Mouse (Mus musculus): ENCODE results near the gene Actr2. TPM values are rescaled to one million over a fixed set of nuclear protein-coding genes. Genes with fewer than 3 reads are reported as not detected.
"Not testable (repeated sequence)": the region's sequence is repeated elsewhere in the genome, so short reads cannot be mapped to it uniquely, and the experiment has no call there.

Gene Actr2
- total RNA-seq, 2 experiments from 2014 or later = 68.7 to 72.4 TPM

DNA sequence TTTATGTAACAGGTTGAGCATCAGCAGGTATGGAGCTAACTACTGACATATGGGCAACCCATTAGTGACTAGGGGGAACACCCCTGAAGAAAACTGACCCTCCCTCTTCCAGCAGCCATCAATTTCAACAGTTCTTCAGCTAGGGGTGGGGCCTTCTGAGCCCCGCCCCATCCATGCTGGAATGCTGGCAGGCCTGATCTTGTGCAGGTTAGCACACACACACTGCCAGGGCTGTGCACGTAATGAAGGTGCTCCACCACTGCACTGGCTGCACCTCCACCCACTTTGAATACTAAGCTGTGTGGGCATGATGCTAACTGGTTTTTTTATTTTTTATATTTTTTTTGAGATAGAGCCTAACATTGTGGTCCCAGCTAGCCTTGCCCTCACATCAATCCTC is 55.3 kb downstream of the Actr2 start:
- ATAC-seq (replicated peaks; ENCODE audit: low FRiP score, poor library complexity, severe bottlenecking) = no peak

DNA sequence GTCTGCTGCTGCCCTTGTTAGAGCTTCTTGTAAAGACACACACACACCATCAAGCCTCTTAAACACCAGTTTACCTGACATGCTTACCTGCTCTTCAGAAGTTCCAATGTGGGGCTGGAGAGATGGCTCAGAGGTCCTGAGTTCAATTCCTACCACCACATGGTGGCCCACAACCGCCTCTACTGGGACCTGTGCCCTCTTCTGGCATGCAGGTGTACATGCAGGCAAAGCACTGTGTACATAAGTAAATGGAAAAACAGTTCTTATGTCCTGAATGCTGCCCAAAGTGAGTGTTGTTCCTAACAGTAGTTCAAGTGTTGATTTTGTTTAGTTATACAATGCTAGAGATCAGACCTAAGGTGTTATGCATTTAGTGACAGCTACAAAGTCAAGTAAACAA is 56.5 kb downstream of the Actr2 start:
- ATAC-seq (replicated peaks; ENCODE audit: low FRiP score, poor library complexity, severe bottlenecking) = no peak

DNA sequence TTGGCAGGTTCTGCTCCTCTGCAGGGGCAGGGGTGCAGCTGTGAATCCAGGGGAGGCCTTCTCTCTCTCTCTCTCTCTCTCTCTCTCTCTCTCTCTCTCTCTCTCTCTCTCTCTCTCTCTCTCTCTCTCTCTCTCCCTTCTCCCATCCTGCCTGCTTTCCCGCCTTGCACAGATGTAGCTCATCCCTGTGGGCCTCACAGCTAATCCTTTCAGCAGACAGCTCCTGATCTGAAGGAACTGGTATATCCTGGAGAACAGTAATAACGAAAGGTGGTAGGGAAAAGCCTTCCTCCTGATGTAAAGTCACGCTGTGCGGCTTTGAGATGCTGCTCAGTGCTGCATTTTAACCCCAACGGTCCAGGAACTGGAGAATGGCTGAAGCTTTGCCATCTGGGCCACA is 58.1 kb downstream of the Actr2 start:
- no peak for ATAC-seq (replicated peaks; ENCODE audit: low FRiP score, poor library complexity, severe bottlenecking)

DNA sequence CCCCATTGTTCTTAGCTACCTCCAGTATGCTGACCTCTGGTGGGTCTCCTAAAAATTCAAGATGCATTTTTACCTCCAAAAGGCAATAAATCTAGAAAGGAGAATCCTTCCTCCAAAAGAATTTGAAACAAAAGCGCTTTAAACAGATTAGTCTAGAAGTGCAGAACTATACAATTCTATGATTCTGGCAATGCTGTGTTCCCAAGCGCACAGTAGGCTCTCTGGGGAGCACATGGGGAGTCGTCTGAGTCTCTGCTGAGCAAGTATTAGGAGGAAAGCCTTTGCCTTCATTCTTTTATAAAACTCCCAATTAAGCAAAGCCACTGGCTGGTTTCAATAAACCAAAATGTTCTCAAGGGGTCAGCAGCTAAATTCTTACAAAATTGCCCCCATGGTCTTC is 58.8 kb downstream of the Actr2 start:
- ATAC-seq (replicated peaks; ENCODE audit: low FRiP score, poor library complexity, severe bottlenecking) = no peak

DNA sequence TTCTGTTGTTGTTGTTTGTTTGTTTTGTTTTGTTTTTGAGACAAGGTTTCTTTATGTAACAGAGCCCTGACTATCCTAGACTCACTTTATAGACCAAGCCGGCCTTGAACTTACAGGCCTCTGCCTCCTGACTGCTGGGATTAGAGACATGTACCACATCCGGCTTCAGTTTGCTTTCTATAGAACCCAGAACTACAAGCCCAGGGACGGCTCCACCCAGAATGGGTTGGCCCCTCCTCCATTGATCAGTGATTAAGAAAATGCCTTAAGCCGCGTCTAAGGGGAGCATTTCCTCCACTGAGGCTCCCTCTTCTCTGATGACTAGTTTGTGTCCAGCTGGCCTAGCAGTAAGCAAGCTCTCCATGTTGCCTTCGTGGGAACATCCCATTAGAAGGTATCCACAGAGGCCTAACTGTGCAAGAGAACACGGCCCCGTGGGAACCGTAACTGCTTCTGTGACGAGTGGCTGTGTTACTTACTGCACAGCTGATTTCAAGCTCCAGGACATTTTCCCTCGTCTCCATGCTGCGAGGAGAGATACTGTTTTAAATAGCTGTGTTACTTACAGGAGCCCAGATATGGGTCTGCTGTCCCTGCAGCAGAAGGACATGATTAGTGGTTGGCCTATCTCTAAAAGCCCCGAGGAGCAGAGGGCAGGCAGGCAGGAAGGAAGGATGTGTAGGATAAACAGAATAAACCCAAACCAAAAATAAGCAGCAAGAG is 59.7 kb downstream of the Actr2 start:
- no peak for ATAC-seq (replicated peaks; ENCODE audit: low FRiP score, poor library complexity, severe bottlenecking)

DNA sequence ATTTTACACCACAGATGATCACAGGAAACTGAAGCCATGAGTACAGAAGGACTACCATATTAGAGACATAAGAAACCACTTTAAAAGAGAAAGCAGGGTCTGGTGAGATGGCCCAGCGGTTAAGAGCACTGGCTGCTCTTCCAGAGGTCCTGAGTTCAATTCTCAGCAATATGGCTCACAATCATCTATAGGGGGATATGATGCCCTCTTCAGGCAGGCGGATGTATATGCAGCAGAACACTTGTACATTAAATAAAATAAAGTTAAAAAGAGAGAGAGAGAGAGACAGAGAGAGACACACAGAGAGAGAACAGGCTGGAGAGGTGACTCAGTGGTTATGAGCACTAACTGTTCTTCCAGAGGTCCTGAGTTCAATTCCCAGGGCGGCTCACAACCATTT is 67.1 kb downstream of the Actr2 start:
- no peak for ATAC-seq (replicated peaks; ENCODE audit: low FRiP score, poor library complexity, severe bottlenecking)

DNA sequence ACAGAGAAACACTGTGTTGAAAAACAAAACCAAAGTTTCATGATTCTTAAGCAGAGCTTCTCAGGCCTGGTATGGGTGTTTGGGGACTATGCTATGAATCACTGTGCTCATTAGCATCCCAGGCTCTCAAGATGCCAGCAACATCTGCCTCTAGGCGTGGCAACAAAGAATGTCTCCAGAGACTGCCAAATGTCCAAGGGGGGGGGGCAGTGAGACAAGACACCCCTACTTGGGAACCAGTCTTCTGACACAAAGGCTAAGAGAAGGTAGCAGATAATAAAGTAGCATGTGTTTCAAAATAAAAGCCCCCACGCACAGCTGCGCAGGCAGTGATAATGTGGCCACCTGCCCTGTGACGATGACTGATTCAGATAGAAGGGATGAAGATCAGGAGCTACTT is 69.5 kb downstream of the Actr2 start:
- ATAC-seq (replicated peaks; ENCODE audit: low FRiP score, poor library complexity, severe bottlenecking) = 0 out of 2 replicates have a peak, but pooled peaks have one; percentile 34

DNA sequence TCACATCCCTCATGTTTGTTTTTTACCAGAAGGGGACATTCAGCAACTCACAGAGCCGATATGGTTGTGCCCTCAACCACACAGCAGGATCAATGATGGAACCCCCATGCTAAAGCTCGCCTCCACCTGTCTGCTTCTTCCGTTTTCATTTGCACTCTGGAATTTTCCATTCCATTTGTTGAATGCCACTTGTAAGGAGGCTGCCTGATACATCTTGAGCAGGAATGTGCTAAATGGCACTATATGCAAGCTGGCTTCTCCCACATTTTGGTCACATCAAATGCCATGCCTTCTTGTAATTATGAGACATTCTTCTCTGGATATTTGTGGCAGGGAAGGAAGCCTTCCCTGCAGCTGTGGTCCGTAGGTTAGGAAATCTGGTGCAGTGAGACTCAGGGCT is 70.6 kb downstream of the Actr2 start:
- no peak for ATAC-seq (replicated peaks; ENCODE audit: low FRiP score, poor library complexity, severe bottlenecking)

DNA sequence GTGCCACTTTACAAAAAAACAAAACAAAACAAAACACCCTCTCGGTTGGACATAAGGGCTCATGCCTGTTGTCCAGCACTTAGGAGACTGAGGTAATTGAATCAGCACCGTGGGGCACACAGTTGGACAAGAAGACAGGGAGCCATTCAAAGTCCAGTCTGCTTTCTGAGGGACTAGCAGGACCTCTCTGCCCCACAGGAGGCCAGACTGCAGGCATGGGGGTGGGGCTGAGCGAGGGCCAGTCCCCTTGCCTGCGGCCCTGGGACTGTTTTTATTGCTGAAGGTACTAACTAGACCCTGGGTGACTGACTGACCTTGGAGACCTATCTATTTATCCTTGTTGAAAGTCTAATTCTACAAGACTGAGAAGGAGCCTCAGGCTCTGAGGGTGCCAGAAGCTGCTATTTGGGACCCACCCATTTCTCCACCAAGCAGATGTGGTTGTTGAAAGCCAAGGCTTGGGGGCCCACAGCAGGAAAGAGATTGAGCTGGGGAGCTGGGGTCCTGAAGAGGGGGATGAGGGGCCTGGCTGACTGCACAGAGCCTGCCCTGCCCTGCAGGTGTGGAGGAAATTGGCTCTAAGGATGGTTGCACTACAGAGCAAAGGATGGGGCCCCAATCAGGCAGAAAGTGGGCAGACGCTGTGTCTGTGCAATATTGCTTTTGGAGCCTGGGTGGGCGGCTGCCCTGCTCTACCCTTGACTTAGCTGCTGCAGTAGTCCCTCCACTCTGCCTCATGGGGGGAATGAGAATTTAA is 71.4 kb downstream of the Actr2 start:
- no peak for ATAC-seq (replicated peaks; ENCODE audit: low FRiP score, poor library complexity, severe bottlenecking)

DNA sequence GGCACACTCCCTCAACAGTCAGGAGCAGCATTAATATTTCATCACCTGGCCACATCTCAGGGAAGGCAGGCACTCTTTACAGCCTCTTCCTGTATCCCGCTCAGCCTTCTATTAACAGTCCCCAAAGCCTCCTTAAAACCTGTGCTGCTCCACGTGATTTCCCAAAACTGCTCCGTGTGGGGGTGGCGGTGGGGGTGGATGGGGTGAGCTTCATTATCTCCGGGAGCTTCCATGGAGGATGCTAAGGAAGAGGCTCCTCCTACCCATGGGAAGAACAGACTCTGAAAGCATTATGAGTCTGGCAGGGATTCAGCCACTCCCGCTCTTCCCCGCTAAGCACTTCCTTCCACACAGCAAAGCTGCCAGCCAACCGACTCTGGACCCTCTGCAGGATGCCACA is 74.0 kb downstream of the Actr2 start:
- no peak for ATAC-seq (replicated peaks; ENCODE audit: low FRiP score, poor library complexity, severe bottlenecking)

DNA sequence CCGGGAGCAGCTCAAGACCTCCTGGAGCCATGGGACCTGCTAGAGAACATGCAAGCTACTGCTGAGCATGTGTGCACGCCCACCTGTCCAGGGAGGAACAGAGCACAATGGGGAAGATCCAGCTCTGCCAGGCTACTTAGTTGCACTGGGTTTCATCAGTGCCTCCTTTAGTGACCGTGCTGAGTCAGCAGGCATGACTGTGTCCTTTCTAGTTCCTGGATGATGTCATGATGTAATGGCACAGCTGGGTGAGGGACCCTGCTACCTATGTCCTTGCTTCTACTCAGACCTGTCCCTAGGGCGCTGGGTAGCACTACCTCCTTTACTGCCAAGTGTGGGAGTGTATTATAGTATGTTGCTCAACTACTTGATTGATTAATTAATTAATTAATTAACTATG is 75.0 kb downstream of the Actr2 start:
- peak; percentile 53 for ATAC-seq (replicated peaks; ENCODE audit: low FRiP score, poor library complexity, severe bottlenecking)

DNA sequence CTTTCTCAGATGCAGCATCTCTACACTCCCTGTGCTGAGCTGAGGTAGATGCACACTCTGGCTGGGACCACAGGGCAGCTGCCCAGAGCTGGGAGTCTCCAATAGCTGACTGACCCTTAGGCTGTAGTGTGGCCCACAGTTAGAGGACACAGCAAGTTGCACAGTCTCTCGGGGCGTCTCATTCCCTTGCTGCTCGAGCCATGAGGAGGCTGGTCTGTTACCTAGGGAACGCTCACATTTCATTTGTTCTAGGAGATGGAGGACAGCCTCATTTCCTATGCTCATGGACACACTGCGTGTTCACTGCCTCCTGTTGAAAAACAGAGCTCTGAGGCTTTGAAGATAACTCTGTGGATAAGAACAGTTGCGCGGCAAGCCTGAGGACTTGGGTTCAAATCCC is 76.7 kb downstream of the Actr2 start:
- ATAC-seq (replicated peaks; ENCODE audit: low FRiP score, poor library complexity, severe bottlenecking) = no peak

DNA sequence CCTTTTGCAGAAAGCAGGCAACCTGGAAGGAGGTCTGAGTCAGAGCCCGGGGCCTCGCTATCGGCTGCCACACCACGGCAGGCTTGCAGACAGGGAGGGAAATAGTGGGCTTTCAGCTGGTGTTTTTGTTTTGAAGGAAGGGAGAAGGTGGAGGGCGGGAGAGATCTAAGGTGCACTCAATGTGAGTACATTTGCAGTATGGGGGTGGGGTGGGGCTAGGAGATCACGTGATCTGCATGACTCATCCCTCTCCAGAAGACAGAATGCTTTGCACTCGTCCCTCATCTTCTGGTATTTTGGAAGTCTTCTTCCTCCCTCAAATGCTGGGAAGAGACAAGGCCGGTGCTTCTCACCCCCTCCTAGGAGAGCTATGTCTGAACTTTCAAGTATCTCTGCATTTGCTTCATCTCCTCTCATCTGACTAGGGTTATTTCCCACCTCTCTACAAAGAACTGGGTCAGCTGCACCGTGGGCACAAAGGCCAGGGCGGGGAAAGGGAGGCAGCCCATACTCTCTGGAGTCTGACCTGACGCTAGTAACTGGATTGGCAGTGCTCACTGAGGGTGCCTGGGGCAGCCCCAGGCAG is 77.3 kb downstream of the Actr2 start:
- peak; percentile 71 for ATAC-seq (replicated peaks; ENCODE audit: low FRiP score, poor library complexity, severe bottlenecking)

DNA sequence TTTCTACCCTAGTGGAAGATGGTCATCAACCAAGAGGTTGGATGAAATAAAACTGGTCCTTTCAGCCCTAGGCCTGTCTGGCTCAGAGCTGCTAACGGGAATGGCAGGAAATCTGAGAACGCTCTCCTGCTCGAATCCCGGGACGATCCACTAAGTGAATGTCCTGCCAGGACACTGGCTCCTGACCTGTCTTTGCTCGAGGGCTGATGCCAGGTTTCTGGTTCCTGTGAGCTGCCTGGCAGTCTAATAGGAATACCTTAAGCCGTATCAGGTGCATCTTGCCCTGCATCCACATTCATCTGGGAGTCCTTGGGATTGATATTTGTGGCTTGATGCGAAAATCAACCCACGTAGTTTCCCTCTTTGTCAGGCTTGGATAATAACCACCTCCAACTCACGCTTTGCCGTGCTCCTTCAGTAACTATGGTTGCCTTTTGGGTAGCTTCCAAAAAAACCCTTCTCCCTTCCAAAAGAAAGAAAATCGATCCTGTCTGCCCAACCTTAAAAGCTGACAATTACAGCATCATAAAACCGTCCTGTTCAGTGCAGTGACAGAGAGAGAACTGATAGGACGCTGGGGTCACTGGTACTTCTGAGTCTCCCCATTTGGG is 78.3 kb downstream of the Actr2 start:
- ATAC-seq (replicated peaks; ENCODE audit: low FRiP score, poor library complexity, severe bottlenecking) = no peak

DNA sequence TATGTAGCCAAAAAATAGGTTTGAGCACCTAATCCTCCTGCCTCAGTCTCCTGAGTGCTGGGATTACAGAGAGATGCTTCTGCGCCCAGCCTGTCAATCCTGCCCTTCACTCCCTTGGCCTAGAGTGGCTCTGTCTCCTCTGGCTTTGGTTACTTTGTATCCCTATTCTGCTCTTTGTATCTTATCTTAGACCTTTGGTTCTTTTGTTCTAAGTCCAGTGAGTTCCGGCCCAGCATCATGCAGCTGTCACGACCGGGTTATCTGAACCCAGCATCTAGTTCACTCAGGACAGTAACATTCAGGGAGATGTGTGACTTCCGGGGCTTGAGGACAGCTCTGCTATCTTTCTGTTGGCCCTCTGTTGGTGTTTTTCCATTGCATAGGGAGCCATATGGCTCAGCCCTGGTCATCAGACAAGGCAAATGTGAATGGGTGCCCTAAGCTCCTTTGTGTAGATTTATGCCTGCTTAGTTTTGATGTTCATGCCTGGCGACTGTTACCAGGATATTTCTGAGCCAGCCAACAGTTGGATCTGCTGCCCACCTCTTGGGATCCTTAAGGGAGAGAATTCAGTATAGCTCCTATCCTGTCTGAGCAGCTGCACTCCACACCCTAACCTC is 79.1 kb downstream of the Actr2 start:
- ATAC-seq (replicated peaks; ENCODE audit: low FRiP score, poor library complexity, severe bottlenecking) = no peak

DNA sequence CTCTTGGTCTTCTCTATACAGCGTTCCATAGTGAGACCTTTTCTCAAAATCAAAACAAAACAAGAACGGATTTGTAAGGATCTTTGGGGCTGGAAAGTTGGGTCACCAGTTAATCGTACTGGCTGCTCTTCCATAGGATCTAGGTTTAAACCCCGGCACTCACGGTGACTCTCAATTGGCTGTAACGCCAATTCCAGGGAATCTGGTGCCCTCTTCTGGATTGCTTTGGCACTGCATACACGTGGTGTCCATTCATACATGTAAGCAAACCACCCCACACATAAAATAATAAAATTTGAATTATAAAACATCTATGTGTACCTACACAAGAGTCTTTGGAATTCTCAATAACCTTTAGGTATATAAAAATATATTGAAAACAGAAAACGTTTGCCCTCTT is 81.2 kb downstream of the Actr2 start:
- ATAC-seq (replicated peaks; ENCODE audit: low FRiP score, poor library complexity, severe bottlenecking) = peak; percentile 80

DNA sequence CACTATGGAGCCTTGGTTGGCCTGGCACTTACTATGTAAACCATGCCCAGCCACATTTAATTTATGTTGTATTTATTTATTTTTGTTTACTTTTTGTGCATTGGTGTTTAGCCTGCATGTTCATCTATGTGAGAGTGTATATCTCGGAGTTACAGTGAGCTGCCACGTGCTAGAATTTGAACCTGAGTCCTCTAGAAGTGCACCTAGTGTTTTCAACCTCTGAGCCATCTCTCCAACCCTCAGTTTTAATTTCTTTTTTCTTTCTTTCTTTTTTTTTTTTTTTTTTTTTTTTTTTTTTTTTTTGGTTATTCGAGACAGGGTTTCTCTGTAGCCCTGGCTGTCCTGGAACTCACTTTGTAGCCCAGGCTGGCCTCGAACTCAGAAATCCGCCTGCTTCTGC is 81.7 kb downstream of the Actr2 start:
- not testable (repeated sequence) for ATAC-seq (replicated peaks; ENCODE audit: low FRiP score, poor library complexity, severe bottlenecking)

DNA sequence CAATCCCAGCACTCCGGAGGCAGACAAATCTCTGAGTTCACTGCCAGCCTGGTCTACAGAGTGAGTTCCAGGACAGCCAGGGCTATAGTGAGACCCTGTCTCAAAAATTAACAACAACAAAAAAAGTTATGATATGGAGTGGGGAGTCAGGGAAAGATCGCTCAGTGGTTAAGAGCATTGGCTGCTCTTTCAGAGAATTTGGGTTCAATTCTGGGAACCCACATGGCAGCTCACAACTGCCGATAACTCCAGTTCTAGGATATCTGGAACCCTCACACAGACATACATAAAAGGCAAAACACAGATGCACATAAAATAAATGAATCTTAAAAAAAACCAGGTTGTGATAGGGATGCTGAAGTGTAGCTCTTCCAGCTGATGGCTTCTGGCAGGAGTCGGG is 83.7 kb downstream of the Actr2 start:
- ATAC-seq (replicated peaks; ENCODE audit: low FRiP score, poor library complexity, severe bottlenecking) = no peak

DNA sequence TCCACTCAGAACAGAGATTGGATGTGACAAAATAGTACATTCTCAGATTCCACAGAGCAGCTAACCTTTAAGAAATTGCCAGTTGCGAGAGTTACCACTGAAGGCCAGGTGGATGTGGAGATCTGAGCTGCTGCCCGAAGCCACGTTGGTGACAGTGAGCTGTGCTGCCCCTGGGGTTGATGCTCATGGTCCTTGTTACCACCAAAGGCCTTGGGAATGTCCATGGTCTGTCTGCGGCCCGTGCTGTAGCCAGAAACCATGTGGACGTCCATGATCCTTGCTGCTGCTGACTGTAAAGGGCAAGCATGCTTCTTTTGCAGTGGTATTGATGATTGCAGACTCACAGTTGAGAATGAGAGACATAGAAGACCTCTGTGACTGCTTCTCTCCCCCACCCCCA is 84.3 kb downstream of the Actr2 start:
- no peak for ATAC-seq (replicated peaks; ENCODE audit: low FRiP score, poor library complexity, severe bottlenecking)

DNA sequence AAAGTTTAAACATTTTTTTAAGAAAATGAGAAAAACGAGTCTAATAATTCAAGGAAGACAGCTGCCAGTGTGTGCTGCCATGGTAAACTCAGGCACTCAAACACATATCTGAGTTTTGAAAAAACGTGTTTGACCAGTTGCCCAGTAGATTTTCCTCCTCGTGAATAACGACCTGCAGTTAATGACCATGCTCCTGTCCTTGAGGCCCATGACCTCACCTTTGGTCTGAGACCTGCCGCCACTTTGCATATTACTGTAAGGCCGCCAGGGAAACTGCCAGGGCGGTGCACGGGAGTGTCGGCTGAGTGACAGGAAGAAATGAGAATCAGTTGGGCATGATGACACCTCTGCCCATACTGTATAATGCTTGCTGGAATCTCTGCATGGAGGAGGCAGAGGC is 85.0 kb downstream of the Actr2 start:
- no peak for ATAC-seq (replicated peaks; ENCODE audit: low FRiP score, poor library complexity, severe bottlenecking)

Data from erythroblast, adult 5-6 weeks (primary cell).